ENCODE assay signal across 8 mouse cellular contexts in genomic region chr8:123789970-123790369, GRCm38 (mm10). TPM values are rescaled to one million over a fixed set of nuclear protein-coding genes. Genes with fewer than 3 reads are reported as not detected.
DNase-seq lines count a peak whose midpoint lies in the region; ATAC-seq and TF ChIP-seq lines count a peak whose summit lies in the region.

No protein-coding gene starts in this region.

- H3K27ac ChIP-seq in limb, embryonic 14.5 days (replicated peaks; ENCODE audit: low read depth, low read length): no peak overlapping the region
- no peak overlapping the region for H3K27ac ChIP-seq in olfactory bulb, adult 2 months (ENCODE audit: insufficient read depth, low read depth, low read length)

- no peak overlapping the region for H3K4me2 ChIP-seq in limb, embryonic 14.5 days (replicated peaks; ENCODE audit: low read depth, low read length, severe bottlenecking)

- no peaks in the 10 kb centered on the region for H3K27me3 ChIP-seq in limb, embryonic 14.5 days (ENCODE audit: control insufficient read depth, insufficient read depth, low read length)

- H3K36me3 ChIP-seq in limb, embryonic 14.5 days (ENCODE audit: control insufficient read depth, insufficient read depth, low read length): no peaks in the 10 kb centered on the region

- H3K9ac ChIP-seq in limb, embryonic 14.5 days (ENCODE audit: low read depth, low read length, severe bottlenecking): no peak overlapping the region

- peak; percentile 77 for TF ChIP-seq CTCF in olfactory bulb, adult 2 months (IDR thresholded peaks at IDR 0.05; ENCODE audit: insufficient read depth, low read depth, low read length)

- no peak for TF ChIP-seq POLR2A in limb, embryonic 14.5 days (IDR thresholded peaks at IDR 0.05; ENCODE audit: borderline replicate concordance, extremely low read depth, insufficient read depth, insufficient read length)
- no peak for TF ChIP-seq POLR2A in olfactory bulb, adult 2 months (IDR thresholded peaks at IDR 0.05; ENCODE audit: insufficient read depth, low read depth, low read length)

- H3K4me1 ChIP-seq in limb, embryonic 14.5 days (ENCODE audit: control insufficient read depth, insufficient read depth, low read length): no peaks in the 10 kb centered on the region
- peaks cover 16% of the 10 kb centered on the region for H3K4me1 ChIP-seq in olfactory bulb, adult 2 months (ENCODE audit: control insufficient read depth, insufficient read depth, low read length)

- ATAC-seq in limb, embryonic 14.5 days (ENCODE audit: low FRiP score, low read depth): peak; percentile 23; the same call in 1 of the 2 replicates

- 2% methylated on average over 4 of the region's 4 CpGs for WGBS in limb, embryonic 14.5 days
- WGBS in olfactory bulb, adult 2 months: 2% methylated on average over 4 of the region's 4 CpGs

- DNase-seq in 3T3-L1 (ENCODE audit: low read depth, low spot score) (peak; percentile 92), R1 (ENCODE audit: low read depth, low spot score) (peak; percentile 79)
- peak; percentile 97 for DNase-seq in cerebellum, postnatal 14 days
- DNase-seq in gastrocnemius, adult 18-20 months (ENCODE audit: low spot score): peak; percentile 87
- peak; percentile 90 for DNase-seq in kidney, adult 9 months
- DNase-seq in limb, embryonic 14.5 days (ENCODE audit: low spot score): peak; percentile 90
- DNase-seq in thymus, adult 18-20 months: peak; percentile 39 to 46

- no peaks in the 10 kb centered on the region for H3K9me3 ChIP-seq in limb, embryonic 14.5 days (ENCODE audit: control insufficient read depth, low read length)

- H3K4me3 ChIP-seq in limb, embryonic 14.5 days (replicated peaks; ENCODE audit: low read length): no peak overlapping the region
- H3K4me3 ChIP-seq in olfactory bulb, adult 2 months (ENCODE audit: insufficient read depth, low read depth, low read length): no peak overlapping the region

RNA-seq across cellular contexts. Expression of gene Rab4a, which starts 15.8 kb away (rescaled TPM):
- total RNA-seq in gastrocnemius, adult 18-20 months (2021): 10 to 100 TPM; 14.8 to 14.9 TPM
- polyA plus RNA-seq in limb, embryonic 14.5 days (2012; rRNA removed): 29.4 and 29.5 TPM in 2 replicates
- polyA plus RNA-seq in limb, embryonic 14.5 days (2014; fragmentation: Nextera tagmentation; extraction: Ambion mirVana): 45.1 and 45.5 TPM in 2 replicates
- not detected in 2 replicates for polyA plus RNA-seq in olfactory bulb, adult 2 months (2012; ENCODE audit: insufficient read depth, insufficient read length, low replicate concordance, missing spikeins)

Comparison
In these comparisons a context has a peak if more than half of its experiments do, and no peak if none do; other contexts are left out.
1. DNase-seq: peak in every context shown above with its lines; median percentile 97 in cerebellum, postnatal 14 days; 92 in 3T3-L1; 90 in kidney, adult 9 months; 90 in limb, embryonic 14.5 days; 87 in gastrocnemius, adult 18-20 months; 79 in R1; 42 in thymus, adult 18-20 months.